Mouse (Mus musculus) CD4-positive helper T cell, adult 2 months (primary cell): Measurements from ENCODE around the gene Vps53.
A peak's percentile ranks its signal among the peaks of the same experiment; 100 is the strongest.

Experiments
- DNase-seq: peaks from one replicate; pipeline ENCODE4 v3.0.0-alpha.2; 2012; ENCODE audit warnings: low read depth, missing footprints, low spot score

Vps53 gene

GRCm38 (mm10) chr11:76110416-76110815, 69.0 kb downstream of the Vps53 start:
- DNase-seq = peak; percentile 62

- DNase-seq = peak; percentile 7
These were observed 72.6 kb downstream of the Vps53 start for GRCm38 (mm10) chr11:76106551-76107496.

GRCm38 (mm10) chr11:76101154-76101553, 78.3 kb downstream of the Vps53 start:
- DNase-seq = no peak

GRCm38 (mm10) chr11:76099193-76099975, 80.1 kb downstream of the Vps53 start:
- DNase-seq = no peak

GRCm38 (mm10) chr11:76093610-76094009, 85.8 kb downstream of the Vps53 start:
- DNase-seq = no peak

- DNase-seq = no peak
These were observed 89.7 kb downstream of the Vps53 start for GRCm38 (mm10) chr11:76089776-76090175.

- no peak for DNase-seq
These were observed 90.9 kb downstream of the Vps53 start for GRCm38 (mm10) chr11:76088506-76088905.

GRCm38 (mm10) chr11:76085898-76086591, 93.4 kb downstream of the Vps53 start:
- DNase-seq = peak; percentile 45

- no peak for DNase-seq
These were observed 94.5 kb downstream of the Vps53 start for GRCm38 (mm10) chr11:76084943-76085342.

- no peak for DNase-seq
These were observed 95.5 kb downstream of the Vps53 start for GRCm38 (mm10) chr11:76083941-76084367.

GRCm38 (mm10) chr11:76081048-76081640, 98.3 kb downstream of the Vps53 start:
- DNase-seq = no peak

GRCm38 (mm10) chr11:76080293-76080692, 99.2 kb downstream of the Vps53 start:
- no peak for DNase-seq

- no peak for DNase-seq
These were observed 102.1 kb downstream of the Vps53 start for GRCm38 (mm10) chr11:76077341-76077740.

- no peak for DNase-seq
These were observed 105.0 kb downstream of the Vps53 start for GRCm38 (mm10) chr11:76074296-76075093.

GRCm38 (mm10) chr11:76069816-76070215, 109.6 kb downstream of the Vps53 start:
- no peak for DNase-seq

GRCm38 (mm10) chr11:76066563-76067156, 112.8 kb downstream of the Vps53 start:
- DNase-seq = no peak

- DNase-seq = no peak
These were observed 113.8 kb downstream of the Vps53 start for GRCm38 (mm10) chr11:76065521-76066095.

- no peak for DNase-seq
These were observed 115.0 kb downstream of the Vps53 start for GRCm38 (mm10) chr11:76064411-76064810.

GRCm38 (mm10) chr11:76060906-76061305, 118.5 kb downstream of the Vps53 start:
- DNase-seq = no peak

GRCm38 (mm10) chr11:76059971-76060370, 119.5 kb downstream of the Vps53 start:
- no peak for DNase-seq
